Mouse (Mus musculus): ENCODE measurements around the gene Gm37240. TPM values are rescaled to one million over a fixed set of nuclear protein-coding genes. Genes with fewer than 3 reads are reported as not detected.

Gm37240 gene
- polyA plus RNA-seq, 1 experiment from 2014 or later, result 0.93 TPM

GRCm38 (mm10) chr3:85886636-85887238 is 581 bp downstream of the Gm37240 start:
- peak overlapping the region; percentile 65 for H3K4me3 ChIP-seq (ENCODE audit: low read length)
- WGBS, result 3% methylated on average over 22 of the region's 22 CpGs

GRCm38 (mm10) chr3:85885906-85886305 is 1.4 kb downstream of the Gm37240 start:
- Histone ChIP-seq H3K4me1 (ENCODE audit: control insufficient read depth, insufficient read depth, low read depth, low read length) (peaks cover 8% of the 10 kb centered on the region), H3K4me2 (ENCODE audit: low read length) (no peak overlapping the region), H3K27me3 (replicated peaks; ENCODE audit: control insufficient read depth, insufficient read depth, low read length) (peaks cover 3% of the 10 kb centered on the region), H3K9me3 (ENCODE audit: control insufficient read depth, low read length) (no peaks in the 10 kb centered on the region), H3K9ac (ENCODE audit: low read depth, low read length) (no peak overlapping the region), H3K27ac (ENCODE audit: low read depth, low read length) (no peak overlapping the region), H3K36me3 (ENCODE audit: control insufficient read depth, insufficient read depth, low read length) (no peaks in the 10 kb centered on the region), H3K4me3 (ENCODE audit: low read length) (no peak overlapping the region)
- WGBS, result 44% methylated on average over 1 of the region's 1 CpGs
- ATAC-seq, result no peak

More at GRCm38 (mm10) chr3:85886636-85887238, 581 bp downstream of the Gm37240 start:
- Histone ChIP-seq H3K36me3 (ENCODE audit: control insufficient read depth, insufficient read depth, low read length) (no peaks in the 10 kb centered on the region), H3K9me3 (ENCODE audit: control insufficient read depth, low read length) (no peaks in the 10 kb centered on the region), H3K4me2 (ENCODE audit: low read length) (peak overlapping the region; percentile 91), H3K4me1 (ENCODE audit: control insufficient read depth, insufficient read depth, low read depth, low read length) (peaks cover 8% of the 10 kb centered on the region), H3K27me3 (replicated peaks; ENCODE audit: control insufficient read depth, insufficient read depth, low read length) (peaks cover 3% of the 10 kb centered on the region), H3K9ac (ENCODE audit: low read depth, low read length) (peak overlapping the region; percentile 45), H3K27ac (ENCODE audit: low read depth, low read length) (no peak overlapping the region)
- no peak; the same call in 1 of the 2 replicates for ATAC-seq

GRCm38 (mm10) chr3:85880687-85881086 is 6.6 kb downstream of the Gm37240 start:
- no peaks in the 10 kb centered on the region for H3K4me1 ChIP-seq (ENCODE audit: control insufficient read depth, insufficient read depth, low read depth, low read length)

GRCm38 (mm10) chr3:85880068-85880467 is 7.2 kb downstream of the Gm37240 start:
- Histone ChIP-seq H3K4me2 (ENCODE audit: low read length) (no peak overlapping the region), H3K27ac (ENCODE audit: low read depth, low read length) (no peak overlapping the region), H3K9ac (ENCODE audit: low read depth, low read length) (no peak overlapping the region), H3K36me3 (ENCODE audit: control insufficient read depth, insufficient read depth, low read length) (no peaks in the 10 kb centered on the region), H3K9me3 (ENCODE audit: control insufficient read depth, low read length) (no peaks in the 10 kb centered on the region), H3K27me3 (replicated peaks; ENCODE audit: control insufficient read depth, insufficient read depth, low read length) (no peaks in the 10 kb centered on the region; the same call in 1 of the 2 replicates), H3K4me3 (ENCODE audit: low read length) (no peak overlapping the region), H3K4me1 (ENCODE audit: control insufficient read depth, insufficient read depth, low read depth, low read length) (no peaks in the 10 kb centered on the region)
- WGBS, result 94% methylated on average over 8 of the region's 8 CpGs
- ATAC-seq, result no peak

More at GRCm38 (mm10) chr3:85880687-85881086, 6.6 kb downstream of the Gm37240 start:
- Histone ChIP-seq H3K27ac (ENCODE audit: low read depth, low read length) (no peak overlapping the region), H3K9ac (ENCODE audit: low read depth, low read length) (no peak overlapping the region), H3K27me3 (replicated peaks; ENCODE audit: control insufficient read depth, insufficient read depth, low read length) (no peaks in the 10 kb centered on the region; the same call in 1 of the 2 replicates), H3K36me3 (ENCODE audit: control insufficient read depth, insufficient read depth, low read length) (no peaks in the 10 kb centered on the region), H3K9me3 (ENCODE audit: control insufficient read depth, low read length) (no peaks in the 10 kb centered on the region), H3K4me3 (ENCODE audit: low read length) (no peak overlapping the region), H3K4me2 (ENCODE audit: low read length) (no peak overlapping the region)
- no peak for ATAC-seq
- 98% methylated on average over 2 of the region's 2 CpGs for WGBS

- Histone ChIP-seq H3K27me3 (replicated peaks; ENCODE audit: control insufficient read depth, insufficient read depth, low read length) (no peaks in the 10 kb centered on the region), H3K4me2 (ENCODE audit: low read length) (no peak overlapping the region), H3K9me3 (ENCODE audit: control insufficient read depth, low read length) (no peaks in the 10 kb centered on the region), H3K27ac (ENCODE audit: low read depth, low read length) (no peak overlapping the region), H3K4me1 (ENCODE audit: control insufficient read depth, insufficient read depth, low read depth, low read length) (no peaks in the 10 kb centered on the region), H3K9ac (ENCODE audit: low read depth, low read length) (no peak overlapping the region), H3K4me3 (ENCODE audit: low read length) (no peak overlapping the region), H3K36me3 (ENCODE audit: control insufficient read depth, insufficient read depth, low read length) (no peaks in the 10 kb centered on the region)
- no peak for ATAC-seq
- 78% methylated on average over 5 of the region's 5 CpGs for WGBS
Measured at GRCm38 (mm10) chr3:85878911-85879310, 8.4 kb downstream of the Gm37240 start.

GRCm38 (mm10) chr3:85863996-85864395 is 23.3 kb downstream of the Gm37240 start:
- H3K4me3 ChIP-seq (ENCODE audit: low read length), result no peak overlapping the region

GRCm38 (mm10) chr3:85862886-85863285 is 24.4 kb downstream of the Gm37240 start:
- Histone ChIP-seq H3K27me3 (replicated peaks; ENCODE audit: control insufficient read depth, insufficient read depth, low read length) (no peaks in the 10 kb centered on the region), H3K4me1 (ENCODE audit: control insufficient read depth, insufficient read depth, low read depth, low read length) (no peaks in the 10 kb centered on the region), H3K4me2 (ENCODE audit: low read length) (no peak overlapping the region), H3K4me3 (ENCODE audit: low read length) (no peak overlapping the region), H3K9me3 (ENCODE audit: control insufficient read depth, low read length) (no peaks in the 10 kb centered on the region), H3K9ac (ENCODE audit: low read depth, low read length) (no peak overlapping the region), H3K36me3 (ENCODE audit: control insufficient read depth, insufficient read depth, low read length) (no peaks in the 10 kb centered on the region), H3K27ac (ENCODE audit: low read depth, low read length) (no peak overlapping the region)
- no peak for ATAC-seq
- 88% methylated on average over 2 of the region's 2 CpGs for WGBS

More at GRCm38 (mm10) chr3:85863996-85864395, 23.3 kb downstream of the Gm37240 start:
- ATAC-seq, result no peak
- no peak overlapping the region for H3K9ac ChIP-seq (ENCODE audit: low read depth, low read length)
- H3K27me3 ChIP-seq (replicated peaks; ENCODE audit: control insufficient read depth, insufficient read depth, low read length), result no peaks in the 10 kb centered on the region
- H3K4me2 ChIP-seq (ENCODE audit: low read length), result no peak overlapping the region
- WGBS, result 18% methylated on average over 3 of the region's 3 CpGs
- H3K27ac ChIP-seq (ENCODE audit: low read depth, low read length), result no peak overlapping the region
- no peaks in the 10 kb centered on the region for H3K36me3 ChIP-seq (ENCODE audit: control insufficient read depth, insufficient read depth, low read length)
- H3K9me3 ChIP-seq (ENCODE audit: control insufficient read depth, low read length), result no peaks in the 10 kb centered on the region
- no peaks in the 10 kb centered on the region for H3K4me1 ChIP-seq (ENCODE audit: control insufficient read depth, insufficient read depth, low read depth, low read length)

- H3K4me3 ChIP-seq (ENCODE audit: low read length), result no peak overlapping the region
- no peak for ATAC-seq
- H3K27ac ChIP-seq (ENCODE audit: low read depth, low read length), result no peak overlapping the region
- no peaks in the 10 kb centered on the region for H3K36me3 ChIP-seq (ENCODE audit: control insufficient read depth, insufficient read depth, low read length)
- no peak overlapping the region for H3K4me2 ChIP-seq (ENCODE audit: low read length)
- no peaks in the 10 kb centered on the region for H3K9me3 ChIP-seq (ENCODE audit: control insufficient read depth, low read length)
- 95% methylated on average over 5 of the region's 5 CpGs for WGBS
- H3K27me3 ChIP-seq (replicated peaks; ENCODE audit: control insufficient read depth, insufficient read depth, low read length), result no peaks in the 10 kb centered on the region
- H3K9ac ChIP-seq (ENCODE audit: low read depth, low read length), result no peak overlapping the region
- no peaks in the 10 kb centered on the region for H3K4me1 ChIP-seq (ENCODE audit: control insufficient read depth, insufficient read depth, low read depth, low read length)
Measured at GRCm38 (mm10) chr3:85860996-85861395, 26.3 kb downstream of the Gm37240 start.

- 48% methylated on average over 6 of the region's 6 CpGs for WGBS
- H3K4me1 ChIP-seq (ENCODE audit: control insufficient read depth, insufficient read depth, low read depth, low read length), result no peaks in the 10 kb centered on the region
Measured at GRCm38 (mm10) chr3:85859311-85859710, 28.0 kb downstream of the Gm37240 start.

More at GRCm38 (mm10) chr3:85859311-85859710, 28.0 kb downstream of the Gm37240 start:
- Histone ChIP-seq H3K36me3 (ENCODE audit: control insufficient read depth, insufficient read depth, low read length) (no peaks in the 10 kb centered on the region), H3K9ac (ENCODE audit: low read depth, low read length) (no peak overlapping the region), H3K27me3 (replicated peaks; ENCODE audit: control insufficient read depth, insufficient read depth, low read length) (no peaks in the 10 kb centered on the region), H3K4me3 (ENCODE audit: low read length) (no peak overlapping the region), H3K9me3 (ENCODE audit: control insufficient read depth, low read length) (no peaks in the 10 kb centered on the region), H3K27ac (ENCODE audit: low read depth, low read length) (no peak overlapping the region), H3K4me2 (ENCODE audit: low read length) (no peak overlapping the region)
- no peak for ATAC-seq

Measured in hindbrain, embryonic 16.5 days (tissue).